Mouse (Mus musculus) small intestine, adult 2 months (tissue): ENCODE data around the gene Slc25a28. TPM values are rescaled to one million over a fixed set of nuclear protein-coding genes. Genes with fewer than 3 reads are reported as not detected.

Experiments
- H3K27ac ChIP-seq: fragments of 200-500 bp; 2 replicates; pipeline ENCODE4 v1.5.1; 2012; ENCODE audit warnings: low read depth, low read length, control low read depth, inconsistent platforms; ENCODE audit not compliant: insufficient read depth
- H3K27me3 ChIP-seq: fragments of 200-500 bp; 2 replicates; pipeline ENCODE4 v1.6.1; 2012; ENCODE audit warnings: mild to moderate bottlenecking, moderate library complexity, low read length, inconsistent platforms; ENCODE audit not compliant: control insufficient read depth, insufficient read depth
- H3K36me3 ChIP-seq: fragments of 200-500 bp; 2 replicates; pipeline ENCODE4 v1.6.1; 2012; ENCODE audit warnings: mild to moderate bottlenecking, low read length, control low read depth, inconsistent platforms; ENCODE audit not compliant: control insufficient read depth, insufficient read depth
- H3K4me1 ChIP-seq: fragments of 200-500 bp; 2 replicates; pipeline ENCODE4 v1.6.1; 2012; ENCODE audit warnings: low read length, inconsistent platforms, mixed read lengths; ENCODE audit not compliant: control insufficient read depth, insufficient read depth, insufficient read length
- H3K4me3 ChIP-seq: fragments of 200-500 bp; 2 replicates; pipeline ENCODE4 v1.5.1; 2012; ENCODE audit warnings: low read depth, mild to moderate bottlenecking, control low read depth, inconsistent platforms, low read length, moderate library complexity
- CTCF ChIP-seq: fragments of 200-500 bp; IDR thresholded peaks from 2 replicates; pipeline ENCODE4 v1.5.1; 2012; ENCODE audit warnings: low read depth, mild to moderate bottlenecking, control low read depth, inconsistent platforms, low read length, moderate library complexity, mixed read lengths; ENCODE audit not compliant: insufficient replicate concordance, insufficient read length; ENCODE audit errors: extremely low read depth
- POLR2A ChIP-seq: fragments of 200-500 bp; IDR thresholded peaks from 2 replicates; pipeline ENCODE4 v1.6.1; 2012; ENCODE audit warnings: low read depth, mild to moderate bottlenecking, control low read depth, inconsistent platforms, low read length, moderate library complexity
- WGBS: fragments of 180-500 bp; shearing (Covaris S2); methylation state at CpG from one replicate; pipeline ENCODE4 v1.1.7; 2018; 5-methylcytosine and 5-hydroxymethylcytosine counted together
- polyA plus RNA-seq: library from polyadenylated mRNA; depleted of rRNA; stranded (reverse); fragments of >200 nt; gene quantifications from 2 replicates; pipeline ENCODE4 v1.2.3, GENCODE M21; 2012

Slc25a28 gene
- polyA plus RNA-seq, 1 experiment: 74.2 TPM

DNA sequence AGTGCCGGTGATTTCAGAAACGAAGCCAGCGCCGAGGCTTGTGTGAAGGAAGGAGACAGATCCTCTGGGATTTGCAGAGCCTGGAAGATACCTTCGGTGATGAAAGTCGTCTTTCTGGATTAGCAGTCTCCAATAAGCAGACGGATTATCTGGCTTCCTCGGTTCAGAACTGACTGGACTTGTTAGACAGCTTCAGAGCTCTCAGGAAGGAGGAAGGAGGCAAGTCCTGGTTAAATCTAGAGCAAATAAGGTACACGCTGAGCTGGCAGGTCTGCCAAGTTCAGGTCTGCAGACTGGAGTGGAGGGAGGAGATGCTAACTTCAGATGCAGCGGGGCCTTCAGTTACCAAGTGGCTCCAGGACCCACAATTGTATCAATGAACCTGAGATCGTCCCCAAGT, 32.8 kb downstream of the Slc25a28 start:
- no peak overlapping the region for H3K4me3 ChIP-seq
- TF ChIP-seq CTCF: no peak
- no peak for TF ChIP-seq POLR2A
- 37% methylated on average over 11 of the region's 11 CpGs for WGBS
- H3K36me3 ChIP-seq: no peaks in the 10 kb centered on the region
- H3K27me3 ChIP-seq: no peaks in the 10 kb centered on the region
- no peak overlapping the region for H3K27ac ChIP-seq
- H3K4me1 ChIP-seq: peaks cover 7% of the 10 kb centered on the region; the same call in 1 of the 2 replicates

- WGBS: 30% methylated on average over 12 of the region's 12 CpGs
Observed at GRCm38 (mm10) chr19:43630466-43631251, 44.0 kb downstream of the Slc25a28 start.

GRCm38 (mm10) chr19:43629088-43629487, 45.6 kb downstream of the Slc25a28 start:
- WGBS: 56% methylated on average over 4 of the region's 4 CpGs
- no peaks in the 10 kb centered on the region; the same call in 1 of the 2 replicates for H3K27me3 ChIP-seq
- no peaks in the 10 kb centered on the region for H3K36me3 ChIP-seq
- H3K4me1 ChIP-seq: no peaks in the 10 kb centered on the region
- no peak overlapping the region for H3K27ac ChIP-seq
- TF ChIP-seq CTCF: no peak
- no peak for TF ChIP-seq POLR2A
- H3K4me3 ChIP-seq: no peak overlapping the region

More at GRCm38 (mm10) chr19:43630466-43631251, 44.0 kb downstream of the Slc25a28 start:
- Histone ChIP-seq H3K27me3 (no peaks in the 10 kb centered on the region), H3K27ac (no peak overlapping the region), H3K36me3 (no peaks in the 10 kb centered on the region), H3K4me3 (no peak overlapping the region), H3K4me1 (no peaks in the 10 kb centered on the region)
- peak; percentile 97; the same call in 1 of the 2 replicates for TF ChIP-seq CTCF
- TF ChIP-seq POLR2A: no peak

- H3K4me3 ChIP-seq: no peak overlapping the region
- peaks cover 5% of the 10 kb centered on the region; the same call in 1 of the 2 replicates for H3K27me3 ChIP-seq
- H3K36me3 ChIP-seq: no peaks in the 10 kb centered on the region
- TF ChIP-seq CTCF (no peak), POLR2A (no peak)
- H3K27ac ChIP-seq: no peak overlapping the region
- WGBS: 94% methylated on average over 3 of the region's 3 CpGs
- H3K4me1 ChIP-seq: no peaks in the 10 kb centered on the region
Observed at GRCm38 (mm10) chr19:43627345-43627744, 47.3 kb downstream of the Slc25a28 start.

DNA sequence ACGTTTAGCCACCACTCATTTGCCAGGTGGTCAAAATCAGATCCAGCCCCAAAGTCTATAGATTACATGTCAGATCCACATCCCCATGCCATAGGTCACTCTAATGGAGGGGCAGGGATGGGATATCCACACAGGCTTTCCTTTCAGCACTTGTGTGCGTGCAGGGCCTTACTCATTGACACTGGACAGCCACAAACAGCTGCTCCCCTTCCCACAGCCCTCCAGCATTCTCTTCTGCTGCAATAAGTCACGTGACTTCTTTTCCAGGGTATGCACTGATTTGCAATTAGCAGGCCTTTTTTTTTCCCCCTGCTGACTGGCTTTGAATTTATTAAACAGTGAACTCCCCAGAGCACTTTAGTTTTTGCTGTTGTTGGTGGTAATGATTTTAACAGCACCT, 48.5 kb downstream of the Slc25a28 start:
- Histone ChIP-seq H3K4me3 (no peak overlapping the region), H3K27me3 (peaks cover 8% of the 10 kb centered on the region; the same call in 1 of the 2 replicates), H3K36me3 (no peaks in the 10 kb centered on the region), H3K27ac (no peak overlapping the region), H3K4me1 (no peaks in the 10 kb centered on the region)
- no peak for TF ChIP-seq CTCF
- TF ChIP-seq POLR2A: no peak
- 53% methylated on average over 3 of the region's 3 CpGs for WGBS

GRCm38 (mm10) chr19:43623913-43624312, 50.8 kb downstream of the Slc25a28 start:
- H3K4me3 ChIP-seq: no peak overlapping the region
- peaks cover 23% of the 10 kb centered on the region for H3K27me3 ChIP-seq
- WGBS: 48% methylated on average over 4 of the region's 4 CpGs
- H3K36me3 ChIP-seq: no peaks in the 10 kb centered on the region
- no peaks in the 10 kb centered on the region for H3K4me1 ChIP-seq
- TF ChIP-seq POLR2A (no peak), CTCF (peak; percentile 97)
- H3K27ac ChIP-seq: no peak overlapping the region

- TF ChIP-seq POLR2A (no peak), CTCF (no peak)
- H3K27ac ChIP-seq: no peak overlapping the region
- WGBS: 20% methylated on average over 18 of the region's 18 CpGs
Observed at GRCm38 (mm10) chr19:43619916-43620479, 54.7 kb downstream of the Slc25a28 start.

More at GRCm38 (mm10) chr19:43619916-43620479, 54.7 kb downstream of the Slc25a28 start:
- no peak overlapping the region for H3K4me3 ChIP-seq
- H3K36me3 ChIP-seq: 0 out of 2 replicates have a peak, but pooled peaks cover 2% of the 10 kb centered on the region
- peaks cover 58% of the 10 kb centered on the region for H3K27me3 ChIP-seq
- H3K4me1 ChIP-seq: peaks cover 6% of the 10 kb centered on the region; the same call in 1 of the 2 replicates
